Mouse (Mus musculus) stomach, postnatal 0 days (tissue): Measurements from ENCODE around the gene Phactr3.

Experiments used
- CTCF ChIP-seq: IDR thresholded peaks from 2 replicates; pipeline ENCODE4 v1.5.1; 2016; ENCODE audit warnings: antibody characterized with exemption, low read depth, mild to moderate bottlenecking, moderate library complexity
- EP300 ChIP-seq: optimal IDR thresholded peaks from 2 replicates; pipeline ENCODE3; 2016; ENCODE audit warnings: antibody characterized with exemption

DNA sequence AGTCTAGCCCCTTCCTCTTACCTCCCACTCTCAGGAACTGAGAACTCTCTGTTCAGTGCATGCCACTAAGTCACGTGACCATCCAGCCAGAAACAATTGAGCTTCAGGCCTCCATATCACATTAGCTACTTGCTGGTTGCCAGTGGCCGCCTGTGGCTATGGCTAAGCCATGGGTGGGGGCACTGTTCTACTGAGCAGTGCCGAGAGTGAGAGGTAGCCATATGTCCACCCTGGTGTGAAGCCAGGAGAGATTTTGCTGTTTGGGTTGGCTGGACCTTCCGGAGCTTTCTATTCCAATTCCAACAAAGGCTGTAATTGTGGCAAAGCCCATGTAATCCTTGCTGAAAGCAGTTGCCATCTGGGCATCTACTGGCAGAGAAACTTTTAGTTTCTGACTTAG is 155.4 kb downstream of the Phactr3 start:
- no peak for TF ChIP-seq CTCF
- TF ChIP-seq EP300 = no peak
